Mouse (Mus musculus) small intestine, adult 2 months (tissue): ENCODE results near the gene Fkbp2. TPM values are rescaled to one million over a fixed set of nuclear protein-coding genes. Genes with fewer than 3 reads are reported as not detected.

ENCODE experiments used
- H3K27ac ChIP-seq: fragments of 200-500 bp; 2 replicates; pipeline ENCODE4 v1.5.1; 2012; ENCODE audit warnings: low read depth, low read length, control low read depth, inconsistent platforms; ENCODE audit not compliant: insufficient read depth
- H3K27me3 ChIP-seq: fragments of 200-500 bp; 2 replicates; pipeline ENCODE4 v1.6.1; 2012; ENCODE audit warnings: mild to moderate bottlenecking, moderate library complexity, low read length, inconsistent platforms; ENCODE audit not compliant: control insufficient read depth, insufficient read depth
- H3K36me3 ChIP-seq: fragments of 200-500 bp; 2 replicates; pipeline ENCODE4 v1.6.1; 2012; ENCODE audit warnings: mild to moderate bottlenecking, low read length, control low read depth, inconsistent platforms; ENCODE audit not compliant: control insufficient read depth, insufficient read depth
- H3K4me1 ChIP-seq: fragments of 200-500 bp; 2 replicates; pipeline ENCODE4 v1.6.1; 2012; ENCODE audit warnings: low read length, inconsistent platforms, mixed read lengths; ENCODE audit not compliant: control insufficient read depth, insufficient read depth, insufficient read length
- H3K4me3 ChIP-seq: fragments of 200-500 bp; 2 replicates; pipeline ENCODE4 v1.5.1; 2012; ENCODE audit warnings: low read depth, mild to moderate bottlenecking, control low read depth, inconsistent platforms, low read length, moderate library complexity
- CTCF ChIP-seq: fragments of 200-500 bp; IDR thresholded peaks from 2 replicates; pipeline ENCODE4 v1.5.1; 2012; ENCODE audit warnings: low read depth, mild to moderate bottlenecking, control low read depth, inconsistent platforms, low read length, moderate library complexity, mixed read lengths; ENCODE audit not compliant: insufficient replicate concordance, insufficient read length; ENCODE audit errors: extremely low read depth
- POLR2A ChIP-seq: fragments of 200-500 bp; IDR thresholded peaks from 2 replicates; pipeline ENCODE4 v1.6.1; 2012; ENCODE audit warnings: low read depth, mild to moderate bottlenecking, control low read depth, inconsistent platforms, low read length, moderate library complexity
- WGBS: fragments of 180-500 bp; shearing (Covaris S2); methylation state at CpG from one replicate; pipeline ENCODE4 v1.1.7; 2018; 5-methylcytosine and 5-hydroxymethylcytosine counted together
- polyA plus RNA-seq: library from polyadenylated mRNA; depleted of rRNA; stranded (reverse); fragments of >200 nt; gene quantifications from 2 replicates; pipeline ENCODE4 v1.2.3, GENCODE M21; 2012; rRNA removed

The Fkbp2 gene
- polyA plus RNA-seq, 1 experiment: 47.9 TPM

- Histone ChIP-seq H3K27ac (no peak overlapping the region), H3K4me1 (peaks cover 7% of the 10 kb centered on the region), H3K27me3 (peaks cover 43% of the 10 kb centered on the region), H3K36me3 (no peaks in the 10 kb centered on the region), H3K4me3 (no peak overlapping the region)
- WGBS: 62% methylated on average over 9 of the region's 9 CpGs
- no peak for TF ChIP-seq CTCF
- no peak for TF ChIP-seq POLR2A
Measured at GRCm38 (mm10) chr19:6928080-6928479, 52.2 kb downstream of the Fkbp2 start.

Other genes starting within 250 kb of the Fkbp2 start
- gene Rps6ka4, start 139.9 kb downstream of the Fkbp2 start, polyA plus RNA-seq: 32.5 and 55.4 TPM in 2 replicates
- gene Ccdc88b, start 122.3 kb downstream of the Fkbp2 start, polyA plus RNA-seq: 17.9 and 34.6 TPM in 2 replicates
- 29.0 and 52.3 TPM in 2 replicates for gene Trmt112, start 70.8 kb downstream of the Fkbp2 start, polyA plus RNA-seq
- gene Prdx5, start 70.4 kb downstream of the Fkbp2 start, polyA plus RNA-seq: 94.6 and 180 TPM in 2 replicates
- gene Esrra, start 58.7 kb downstream of the Fkbp2 start, polyA plus RNA-seq: 168 and 346 TPM in 2 replicates
- gene Catsperz, start 55.1 kb downstream of the Fkbp2 start, polyA plus RNA-seq: not detected in 2 replicates
- not detected in 2 replicates for gene Kcnk4, start 46.0 kb downstream of the Fkbp2 start, polyA plus RNA-seq
- gene Bad, start 38.6 kb downstream of the Fkbp2 start, polyA plus RNA-seq: 83.3 and 127 TPM in 2 replicates
- 77.5 and 97.8 TPM in 2 replicates for gene Gpr137, start 38.0 kb downstream of the Fkbp2 start, polyA plus RNA-seq
- gene Ppp1r14b, start 5.5 kb downstream of the Fkbp2 start, polyA plus RNA-seq: 44.2 and 100 TPM in 2 replicates
- gene Plcb3, start 4.0 kb downstream of the Fkbp2 start, polyA plus RNA-seq: 200 and 595 TPM in 2 replicates
- gene Vegfb, start 7.2 kb upstream of the Fkbp2 start, polyA plus RNA-seq: 19.8 and 20.4 TPM in 2 replicates
- gene Dnajc4, start 12.1 kb upstream of the Fkbp2 start, polyA plus RNA-seq: 34.1 and 53.4 TPM in 2 replicates
- 41.2 and 53.8 TPM in 2 replicates for gene Nudt22, start 15.6 kb upstream of the Fkbp2 start, polyA plus RNA-seq
- gene Trpt1, start 15.6 kb upstream of the Fkbp2 start, polyA plus RNA-seq: 5.2 and 7.7 TPM in 2 replicates
- gene Fermt3, start 39.0 kb upstream of the Fkbp2 start, polyA plus RNA-seq: 10.2 and 18.6 TPM in 2 replicates
- 15.2 and 21.4 TPM in 2 replicates for gene Stip1, start 59.5 kb upstream of the Fkbp2 start, polyA plus RNA-seq
- gene Macrod1, start 76.3 kb upstream of the Fkbp2 start, polyA plus RNA-seq: 30.1 and 37.2 TPM in 2 replicates
- 0.06 and 0.22 TPM in 2 replicates for gene Flrt1, start 125.2 kb upstream of the Fkbp2 start, polyA plus RNA-seq
- gene Otub1, start 225.8 kb upstream of the Fkbp2 start, polyA plus RNA-seq: 61.9 and 113 TPM in 2 replicates
- 3,019 and 4,573 TPM in 2 replicates for gene Cox8a, start 237.1 kb upstream of the Fkbp2 start, polyA plus RNA-seq